Mouse (Mus musculus) testis, adult 2 months (tissue): ENCODE results near the gene Snd1. TPM values are rescaled to one million over a fixed set of nuclear protein-coding genes. Genes with fewer than 3 reads are reported as not detected.
"Not testable (repeated sequence)": the region's sequence is repeated elsewhere in the genome, so short reads cannot be mapped to it uniquely, and the experiment has no call there.

Experiments
- H3K27ac ChIP-seq: fragments of 200-500 bp; 2 replicates; pipeline ENCODE4 v1.5.1; 2012; ENCODE audit warnings: low read depth, low read length; ENCODE audit not compliant: control insufficient read depth, insufficient read depth
- H3K27me3 ChIP-seq: fragments of 200-500 bp; 2 replicates; pipeline ENCODE4 v1.6.1; 2012; ENCODE audit warnings: mild to moderate bottlenecking, low read length, moderate library complexity; ENCODE audit not compliant: control insufficient read depth, insufficient read depth
- H3K36me3 ChIP-seq: fragments of 200-500 bp; 2 replicates; pipeline ENCODE4 v1.6.1; 2012; ENCODE audit warnings: mild to moderate bottlenecking, low read length; ENCODE audit not compliant: control insufficient read depth, insufficient read depth
- H3K4me1 ChIP-seq: fragments of 200-500 bp; 2 replicates; pipeline ENCODE4 v1.6.1; 2012; ENCODE audit warnings: low read length; ENCODE audit not compliant: control insufficient read depth, insufficient read depth
- H3K4me3 ChIP-seq: fragments of 200-500 bp; 2 replicates; pipeline ENCODE4 v1.5.1; 2012; ENCODE audit warnings: low read depth, mild to moderate bottlenecking, low read length, moderate library complexity, mixed read lengths; ENCODE audit not compliant: control insufficient read depth
- CTCF ChIP-seq: fragments of 200-500 bp; IDR thresholded peaks from 2 replicates; pipeline ENCODE4 v1.5.1; 2012; ENCODE audit warnings: low read depth, mild to moderate bottlenecking, inconsistent platforms, low read length, moderate library complexity; ENCODE audit not compliant: control insufficient read depth, insufficient read depth, insufficient replicate concordance
- POLR2A ChIP-seq: fragments of 200-500 bp; IDR thresholded peaks from 2 replicates; pipeline ENCODE4 v1.6.1; 2012; ENCODE audit warnings: low read depth, mild to moderate bottlenecking, inconsistent platforms, low read length, moderate library complexity; ENCODE audit not compliant: control insufficient read depth
- polyA plus RNA-seq: library from polyadenylated mRNA; depleted of rRNA; stranded (reverse); fragments of >200 nt; gene quantifications from 2 replicates; pipeline ENCODE4 v1.2.3, GENCODE M21; 2012

The Snd1 gene
- polyA plus RNA-seq, 1 experiment: 11.4 TPM

GRCm38 (mm10) chr6:28519426-28519825 is 44.5 kb downstream of the Snd1 start:
- Histone ChIP-seq H3K36me3 (no peaks in the 10 kb centered on the region), H3K27ac (no peak overlapping the region), H3K4me3 (no peak overlapping the region), H3K27me3 (no peaks in the 10 kb centered on the region), H3K4me1 (no peaks in the 10 kb centered on the region)
- TF ChIP-seq CTCF (no peak), POLR2A (no peak)

- not testable (repeated sequence) for H3K27ac ChIP-seq, H3K4me1 ChIP-seq, H3K36me3 ChIP-seq, H3K4me3 ChIP-seq, H3K27me3 ChIP-seq
Measured at GRCm38 (mm10) chr6:28520787-28521186, 45.8 kb downstream of the Snd1 start.

GRCm38 (mm10) chr6:28521416-28521815 is 46.5 kb downstream of the Snd1 start:
- no peaks in the 10 kb centered on the region for H3K36me3 ChIP-seq
- no peak overlapping the region for H3K27ac ChIP-seq
- no peaks in the 10 kb centered on the region for H3K4me1 ChIP-seq
- no peak for TF ChIP-seq POLR2A
- TF ChIP-seq CTCF: no peak
- H3K27me3 ChIP-seq: no peaks in the 10 kb centered on the region
- H3K4me3 ChIP-seq: no peak overlapping the region

- H3K27ac ChIP-seq: no peak overlapping the region
- no peaks in the 10 kb centered on the region for H3K4me1 ChIP-seq
- no peak for TF ChIP-seq CTCF
- TF ChIP-seq POLR2A: no peak
- no peak overlapping the region for H3K4me3 ChIP-seq
- H3K27me3 ChIP-seq: no peaks in the 10 kb centered on the region
- no peaks in the 10 kb centered on the region for H3K36me3 ChIP-seq
Measured at GRCm38 (mm10) chr6:28525589-28525988, 50.6 kb downstream of the Snd1 start.

GRCm38 (mm10) chr6:28527459-28527858 is 52.5 kb downstream of the Snd1 start:
- H3K36me3 ChIP-seq: no peaks in the 10 kb centered on the region
- TF ChIP-seq CTCF: no peak
- no peak for TF ChIP-seq POLR2A
- H3K27ac ChIP-seq: no peak overlapping the region
- no peaks in the 10 kb centered on the region for H3K27me3 ChIP-seq
- no peaks in the 10 kb centered on the region for H3K4me1 ChIP-seq
- no peak overlapping the region for H3K4me3 ChIP-seq

GRCm38 (mm10) chr6:28528208-28528607 is 53.3 kb downstream of the Snd1 start:
- no peak for TF ChIP-seq CTCF
- TF ChIP-seq POLR2A: no peak
- Histone ChIP-seq H3K27ac (peak overlapping the region; percentile 32; the same call in 1 of the 2 replicates), H3K36me3 (no peaks in the 10 kb centered on the region), H3K27me3 (no peaks in the 10 kb centered on the region), H3K4me1 (no peaks in the 10 kb centered on the region), H3K4me3 (no peak overlapping the region)

- Histone ChIP-seq H3K36me3 (no peaks in the 10 kb centered on the region), H3K4me3 (no peak overlapping the region), H3K27ac (no peak overlapping the region), H3K27me3 (no peaks in the 10 kb centered on the region), H3K4me1 (no peaks in the 10 kb centered on the region)
- TF ChIP-seq POLR2A (no peak), CTCF (no peak)
Measured at GRCm38 (mm10) chr6:28536464-28536863, 61.5 kb downstream of the Snd1 start.

- no peaks in the 10 kb centered on the region for H3K36me3 ChIP-seq
- H3K27me3 ChIP-seq: no peaks in the 10 kb centered on the region
- no peak for TF ChIP-seq POLR2A
- TF ChIP-seq CTCF: no peak
- H3K27ac ChIP-seq: no peak overlapping the region
- no peaks in the 10 kb centered on the region for H3K4me1 ChIP-seq
- no peak overlapping the region for H3K4me3 ChIP-seq
Measured at GRCm38 (mm10) chr6:28537851-28538527, 63.0 kb downstream of the Snd1 start.
